Mouse (Mus musculus) cerebellum, adult 18-20 months (tissue): ENCODE results near the gene Fam193a.

Source experiments
- DNase-seq, 2 experiments: peaks; one replicate each; pipeline ENCODE4 v3.0.0; 2021

The Fam193a gene

DNA sequence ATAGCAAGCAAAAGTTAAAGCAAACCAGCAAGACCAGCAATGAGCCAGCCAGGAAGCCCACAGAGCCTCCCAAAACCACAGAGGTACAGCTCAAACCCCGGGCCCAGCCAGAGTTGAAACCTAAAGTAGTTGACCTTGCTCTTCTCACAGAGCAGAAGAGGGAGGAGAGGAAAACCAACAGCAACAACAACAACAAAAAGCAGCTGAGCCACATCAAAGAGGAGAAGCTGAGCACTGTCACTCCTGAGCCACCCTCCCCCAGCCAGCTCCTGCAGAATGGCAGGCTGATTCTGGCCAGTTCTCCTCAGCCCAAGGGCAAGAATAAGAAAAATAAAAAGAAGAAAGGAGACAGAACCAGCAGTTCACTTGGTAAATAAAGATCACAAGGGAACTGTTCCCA lies 96.3 kb downstream of the Fam193a start:
- DNase-seq = no peak

DNA sequence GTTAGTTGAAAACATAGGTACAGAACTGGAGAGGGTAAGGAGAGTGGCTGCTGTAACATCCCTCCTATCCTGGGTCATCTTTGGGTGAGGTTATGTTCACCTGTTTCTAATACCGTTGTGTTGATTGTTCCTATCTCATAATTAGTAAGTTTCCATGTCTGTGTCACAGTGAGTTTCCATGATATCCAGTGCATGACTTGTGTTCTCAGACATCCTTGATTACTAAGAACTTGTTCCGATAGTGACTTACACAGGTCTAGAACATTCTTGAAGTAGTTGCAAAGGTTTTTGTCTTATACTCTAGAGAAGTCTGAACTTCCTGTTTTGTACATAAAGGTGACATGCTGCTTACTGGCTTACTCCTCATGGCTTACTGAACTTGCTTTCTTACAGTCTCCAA lies 96.9 kb downstream of the Fam193a start:
- DNase-seq = no peak

- DNase-seq = no peak
Measured at GRCm38 (mm10) chr5:34468039-34468775, 98.5 kb downstream of the Fam193a start.

GRCm38 (mm10) chr5:34480926-34481325 lies 111.2 kb downstream of the Fam193a start:
- DNase-seq = no peak

GRCm38 (mm10) chr5:34485731-34486130 lies 116.0 kb downstream of the Fam193a start:
- DNase-seq = no peak

DNA sequence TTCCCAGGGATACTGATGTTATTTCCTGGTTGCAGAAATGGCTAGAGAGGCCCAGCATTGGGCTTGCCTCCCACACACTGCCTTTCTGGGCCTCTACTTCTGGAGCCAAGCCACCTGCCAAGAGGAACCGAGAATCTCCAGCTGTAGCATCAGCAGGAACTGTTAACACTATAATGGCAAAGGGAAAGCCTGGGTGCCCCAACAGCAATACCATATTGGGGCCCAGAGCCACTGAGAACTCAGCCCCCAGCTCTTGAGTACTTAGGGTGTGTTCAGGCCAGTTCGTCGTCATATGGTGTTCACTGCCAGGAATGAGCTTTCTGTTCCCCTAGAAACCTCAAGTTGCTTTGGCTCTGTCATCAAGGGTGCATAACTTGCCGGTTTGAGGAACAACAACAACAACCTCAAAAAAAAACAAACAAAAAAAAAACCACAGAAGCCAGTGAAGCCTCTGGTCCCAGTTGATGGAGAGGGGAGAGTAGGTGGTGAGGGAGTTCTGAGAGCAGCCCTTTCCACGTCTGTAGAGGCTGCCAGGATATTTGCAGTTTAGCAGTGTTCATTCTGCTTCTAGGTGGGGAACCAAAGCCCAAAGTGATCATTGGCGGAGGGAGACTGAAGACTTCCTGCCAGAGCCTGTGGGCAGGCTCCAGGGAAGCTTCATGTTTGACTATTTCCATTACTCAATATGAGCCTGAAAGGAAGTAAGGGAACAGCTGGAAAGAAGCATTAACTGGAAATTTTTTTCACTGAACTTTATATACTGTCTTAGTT lies 117.8 kb downstream of the Fam193a start:
- DNase-seq = no peak

DNA sequence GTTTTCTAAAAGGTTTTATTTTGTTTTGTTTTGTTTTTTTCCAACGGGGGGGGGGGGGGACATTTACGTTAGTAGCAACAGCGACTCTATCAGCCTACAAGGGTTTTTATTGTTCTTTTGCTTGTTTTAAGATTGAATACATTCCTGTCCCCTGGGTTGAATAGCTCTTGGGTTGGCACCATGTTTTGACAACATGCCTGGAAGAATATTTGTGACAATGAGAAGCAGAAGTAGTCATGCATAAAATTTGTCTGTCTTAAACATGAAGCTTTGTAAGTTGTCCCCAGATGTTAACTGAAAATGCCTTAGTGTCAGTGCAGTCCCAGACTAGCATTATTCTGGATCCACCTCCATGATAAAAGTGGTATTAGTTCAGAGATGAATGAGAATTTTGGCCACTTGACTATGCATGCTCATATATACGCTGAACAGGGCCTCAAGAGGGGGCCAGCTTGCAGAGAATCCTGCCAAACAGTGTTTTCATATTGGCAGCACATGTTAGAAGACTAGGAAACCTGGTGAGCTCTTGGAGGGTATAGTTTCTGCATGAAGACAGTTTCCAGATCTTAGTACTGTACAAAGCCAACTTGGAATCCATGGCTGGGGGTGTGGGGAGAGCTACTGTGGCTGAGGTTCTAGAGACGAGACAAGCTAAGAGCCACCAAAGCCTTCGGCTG lies 119.1 kb downstream of the Fam193a start:
- no peak for DNase-seq

DNA sequence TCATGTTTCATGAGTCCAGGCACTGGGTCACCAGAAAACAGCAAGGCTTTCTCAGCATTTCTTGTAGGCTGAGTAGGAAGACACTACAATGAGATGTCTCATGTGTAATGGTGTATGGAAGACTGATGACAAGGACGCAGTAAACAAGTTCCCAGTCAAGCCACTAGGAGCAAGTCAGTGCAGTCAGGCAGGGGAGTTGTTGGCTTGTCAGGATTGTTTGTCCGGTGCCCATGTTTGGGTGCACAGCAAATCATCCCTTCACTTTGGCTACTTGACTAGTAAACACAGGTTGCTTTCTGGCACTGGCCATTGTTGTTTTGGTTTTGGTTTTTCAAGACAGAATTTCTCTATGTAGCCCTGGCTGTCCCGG lies 119.7 kb downstream of the Fam193a start:
- no peak for DNase-seq

GRCm38 (mm10) chr5:34496745-34497144 lies 127.0 kb downstream of the Fam193a start:
- DNase-seq = no peak

DNA sequence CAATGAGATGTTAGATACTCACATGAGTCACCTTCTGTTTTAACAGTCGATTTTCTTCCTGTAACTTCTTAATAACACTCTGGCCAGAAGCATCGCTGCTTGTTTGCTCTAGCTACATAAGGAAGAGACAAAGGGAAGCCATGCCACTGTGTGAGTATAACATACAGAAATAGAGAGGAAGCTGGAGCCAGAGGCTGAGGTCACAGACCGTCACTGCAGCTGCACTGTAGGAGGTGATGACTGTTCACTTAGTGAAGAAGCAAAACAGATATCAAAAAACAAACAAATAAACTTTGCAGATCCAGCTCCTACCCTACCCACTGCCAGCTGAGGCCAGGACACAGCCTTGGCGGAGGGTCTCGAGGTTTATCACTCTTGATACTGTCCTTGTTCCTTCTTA lies 131.2 kb downstream of the Fam193a start:
- DNase-seq = no peak

- no peak for DNase-seq
Measured at GRCm38 (mm10) chr5:34501588-34501987, 131.9 kb downstream of the Fam193a start.

DNA sequence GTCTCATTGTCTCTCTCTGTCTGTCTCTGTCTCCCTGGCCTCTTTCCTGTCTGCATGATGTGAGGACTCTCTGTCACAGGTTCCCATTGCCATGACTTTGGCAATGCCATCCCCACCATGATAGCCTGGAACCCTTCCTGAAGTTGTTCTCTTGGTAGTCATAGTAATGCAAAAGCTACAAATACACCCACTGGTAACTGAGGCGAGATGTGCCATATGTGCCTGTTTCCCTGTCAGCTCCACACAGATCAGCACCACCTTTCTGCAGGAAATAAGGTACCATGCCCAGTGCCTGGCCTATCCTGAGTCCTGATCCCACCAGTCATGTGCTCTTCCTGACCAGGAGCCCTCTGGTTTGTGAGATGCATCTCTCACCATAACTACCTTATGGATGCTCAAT lies 132.7 kb downstream of the Fam193a start:
- DNase-seq = no peak

DNA sequence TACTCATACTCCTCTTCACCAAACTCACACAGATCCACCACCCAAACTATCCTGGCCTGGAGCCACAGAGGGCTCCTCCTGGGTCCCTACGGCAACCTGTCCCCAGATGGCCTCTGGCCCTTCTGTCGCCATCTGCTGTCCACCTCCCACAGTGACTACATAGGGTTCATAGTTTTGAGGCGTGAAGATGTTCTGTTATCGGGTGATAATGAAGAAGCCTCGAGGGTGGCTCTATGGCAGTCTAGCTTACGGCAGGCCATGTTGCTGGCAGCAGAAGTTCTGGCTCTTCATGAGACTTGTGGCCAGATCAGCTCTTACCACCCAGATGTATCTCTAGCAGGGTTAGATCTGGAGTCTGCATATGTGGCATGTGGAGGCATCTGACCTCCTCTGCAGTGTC lies 133.1 kb downstream of the Fam193a start:
- no peak for DNase-seq

- no peak for DNase-seq
Measured at GRCm38 (mm10) chr5:34512486-34512885, 142.8 kb downstream of the Fam193a start.

GRCm38 (mm10) chr5:34513466-34514217 lies 143.9 kb downstream of the Fam193a start, which contains the start of gene Tnip2:
Tnip2 (minus strand) TSS chr5:34513991.
- DNase-seq = peak; percentile 76 to 81

DNA sequence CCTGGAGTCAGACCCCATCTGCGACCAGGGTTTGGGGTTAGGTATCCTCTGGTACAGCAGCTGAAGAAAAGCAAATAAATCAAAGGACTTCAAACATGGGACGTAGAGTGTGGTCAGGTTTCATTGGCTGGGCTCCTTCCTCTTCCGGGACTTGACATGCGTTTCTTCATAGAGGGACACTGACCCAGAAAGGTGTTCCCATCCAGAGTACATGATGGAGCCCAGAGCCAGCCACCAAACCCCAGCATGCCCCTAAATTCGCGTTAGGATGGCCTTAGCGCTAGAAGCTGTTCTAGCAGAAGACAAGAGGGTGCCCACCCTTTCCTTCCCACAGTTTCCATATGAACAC lies 144.5 kb downstream of the Fam193a start:
- DNase-seq = no peak

DNA sequence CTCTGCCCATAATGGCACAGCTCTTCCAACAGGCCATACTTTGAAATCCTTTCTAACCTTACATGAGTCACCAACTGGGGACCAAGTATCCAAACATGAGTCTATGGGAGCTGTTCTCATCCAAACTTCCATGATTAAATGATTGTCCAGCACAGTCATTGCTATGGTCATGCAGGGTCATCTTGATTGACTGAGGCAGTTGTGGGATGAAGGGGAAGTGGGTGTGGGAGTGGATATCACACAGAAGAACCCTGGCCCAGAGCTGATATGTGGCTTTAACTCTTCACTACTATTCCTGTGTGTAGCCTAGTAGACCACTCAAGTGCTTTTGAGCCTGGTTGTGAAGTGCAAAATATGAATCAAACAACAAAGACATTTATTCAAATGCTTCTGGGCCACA lies 145.4 kb downstream of the Fam193a start:
- no peak for DNase-seq

DNA sequence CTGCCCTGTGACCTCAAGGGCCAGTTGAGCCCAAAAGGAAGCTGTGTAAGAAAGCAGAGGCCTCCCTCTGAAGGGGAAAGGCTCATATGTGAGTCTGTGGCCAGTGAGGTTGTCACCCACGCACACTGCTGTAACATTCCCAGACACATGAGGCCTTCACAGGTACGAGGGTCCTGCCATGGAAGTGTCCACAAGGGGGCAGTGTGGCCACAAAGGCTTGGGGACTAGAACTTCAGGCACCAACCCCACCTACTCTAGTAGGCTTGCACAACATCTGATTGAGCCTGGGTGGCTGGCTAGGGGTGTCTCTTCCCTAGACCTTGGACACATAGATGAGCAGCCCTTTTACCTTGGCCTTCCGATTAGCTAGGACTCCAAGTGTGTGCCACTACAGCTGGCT lies 148.2 kb downstream of the Fam193a start:
- peak; percentile 75 to 79 for DNase-seq

DNA sequence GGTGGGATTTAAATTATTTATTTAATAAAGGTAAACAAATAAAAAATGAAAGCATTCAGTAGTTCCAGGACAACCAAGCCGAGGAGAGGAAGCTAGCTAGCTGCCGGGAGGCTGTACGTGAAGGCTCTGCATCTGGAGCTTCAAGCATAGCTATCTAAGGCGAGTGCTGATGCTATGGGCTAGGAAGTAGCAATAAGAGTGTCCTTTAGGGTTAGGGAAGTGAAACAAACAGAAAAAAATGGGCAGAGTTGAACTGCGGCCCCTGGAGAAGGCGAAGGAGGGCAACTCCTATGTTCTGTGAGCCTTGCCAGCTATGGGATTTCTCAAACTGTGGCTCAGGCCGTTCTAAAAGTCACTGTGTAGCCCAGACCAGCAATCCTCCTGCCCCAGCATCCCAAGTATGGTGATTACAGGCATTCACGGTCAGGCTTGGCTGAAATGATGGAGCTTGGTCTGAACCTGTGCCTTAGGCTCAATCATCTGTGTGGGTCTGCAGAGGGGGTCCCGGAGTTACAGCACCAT lies 149.7 kb downstream of the Fam193a start:
- DNase-seq = no peak

GRCm38 (mm10) chr5:34520458-34521209 lies 150.9 kb downstream of the Fam193a start:
- no peak for DNase-seq

DNA sequence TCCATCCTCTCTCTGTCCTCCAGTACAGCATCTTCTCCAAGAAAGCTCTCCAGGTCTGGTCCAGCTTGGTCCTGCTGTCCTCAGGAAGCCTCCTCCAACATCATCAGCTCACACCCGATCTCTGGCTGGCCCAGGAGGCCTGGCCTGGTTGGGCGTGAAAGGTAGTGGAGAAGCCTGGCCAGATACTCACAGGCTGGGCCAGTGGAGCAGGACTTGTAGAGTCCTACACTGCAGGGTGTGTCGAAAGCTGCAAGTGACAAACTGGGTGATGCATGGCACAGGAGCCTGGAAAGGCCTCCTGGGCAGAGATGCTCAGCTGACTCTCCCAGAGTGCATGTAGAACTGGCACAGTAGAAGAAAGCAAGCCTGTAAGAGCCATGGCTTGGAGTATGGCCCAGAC lies 151.6 kb downstream of the Fam193a start:
- DNase-seq = no peak

DNA sequence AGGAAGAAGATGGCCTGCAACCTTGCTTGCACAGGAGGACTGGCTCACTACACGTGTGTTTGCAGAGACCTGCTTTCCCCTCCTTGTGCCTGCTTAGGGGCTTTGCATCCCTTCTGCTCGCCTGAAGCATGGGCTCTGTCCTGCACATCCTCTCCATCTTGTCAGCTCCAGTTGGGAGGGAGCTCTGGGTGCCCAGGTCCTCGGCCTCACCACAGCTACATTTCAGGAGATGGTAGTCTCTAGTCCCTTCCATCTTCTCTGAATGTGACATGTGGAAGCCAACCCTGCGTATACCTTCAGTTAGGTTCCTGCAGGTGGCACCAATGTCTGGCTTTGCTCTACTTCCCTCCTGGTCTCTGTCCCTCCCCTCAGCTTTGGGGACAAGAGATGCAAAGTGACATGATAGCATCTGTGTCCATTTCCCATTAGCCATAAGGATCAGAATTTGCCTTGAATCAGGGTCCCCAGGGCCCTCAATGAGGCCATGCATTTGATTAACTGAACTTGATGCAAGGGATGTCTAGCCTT lies 154.3 kb downstream of the Fam193a start:
- no peak for DNase-seq
